Mouse (Mus musculus) heart, adult 8-10 months (tissue): ENCODE results near the gene Trp63. TPM values are rescaled to one million over a fixed set of nuclear protein-coding genes. Genes with fewer than 3 reads are reported as not detected.

Source experiments
- DNase-seq: peaks from one replicate; pipeline ENCODE4 v3.0.0; 2022; ENCODE audit warnings: low spot score
- total RNA-seq, 4 experiments: library from RNA; stranded (reverse); gene quantifications; 2 replicates each; pipeline ENCODE4 v1.2.4; 2022

The Trp63 gene
- total RNA-seq, 4 experiments from 2014 or later = 0.38 to 1.2 (median 0.60) TPM

DNA sequence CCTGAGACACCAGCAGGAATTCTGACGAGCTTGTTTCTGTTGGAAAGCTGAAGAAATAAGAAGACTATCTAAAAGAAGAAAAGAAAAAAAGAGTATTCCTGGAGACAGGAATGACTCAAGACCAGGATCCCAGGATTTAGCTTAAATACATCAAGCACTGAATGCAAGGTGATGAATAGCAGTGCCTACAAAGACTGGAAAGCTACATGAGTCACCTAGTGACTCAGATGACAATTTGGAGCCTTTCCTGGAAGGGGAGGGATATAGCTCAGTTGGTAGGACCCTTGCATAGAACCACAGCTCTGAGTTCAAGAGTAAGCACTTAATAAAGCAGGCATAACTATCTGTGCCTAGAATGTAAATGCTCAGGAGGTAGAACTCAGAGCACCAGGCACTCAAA lies 93.9 kb downstream of the Trp63 start:
- DNase-seq = no peak

DNA sequence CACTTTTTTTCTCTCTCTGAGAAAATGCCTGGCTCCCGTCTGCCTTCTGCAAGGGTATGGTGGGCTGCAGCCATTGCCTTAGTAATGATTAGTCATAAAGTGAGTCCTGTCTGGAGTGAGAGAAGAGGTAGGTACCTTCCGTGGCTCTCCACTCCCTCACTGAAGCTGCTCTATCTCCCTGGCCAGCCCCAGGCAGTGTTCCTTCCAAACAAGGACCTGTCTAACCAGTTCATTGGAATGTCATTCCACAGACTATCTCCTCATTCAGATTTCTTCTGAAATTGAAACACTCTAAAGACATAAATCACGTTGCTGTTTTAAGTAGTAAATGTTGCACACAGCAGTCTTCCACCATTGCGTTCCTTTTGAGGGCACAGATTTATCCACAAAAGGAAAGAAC lies 96.4 kb downstream of the Trp63 start:
- no peak for DNase-seq

DNA sequence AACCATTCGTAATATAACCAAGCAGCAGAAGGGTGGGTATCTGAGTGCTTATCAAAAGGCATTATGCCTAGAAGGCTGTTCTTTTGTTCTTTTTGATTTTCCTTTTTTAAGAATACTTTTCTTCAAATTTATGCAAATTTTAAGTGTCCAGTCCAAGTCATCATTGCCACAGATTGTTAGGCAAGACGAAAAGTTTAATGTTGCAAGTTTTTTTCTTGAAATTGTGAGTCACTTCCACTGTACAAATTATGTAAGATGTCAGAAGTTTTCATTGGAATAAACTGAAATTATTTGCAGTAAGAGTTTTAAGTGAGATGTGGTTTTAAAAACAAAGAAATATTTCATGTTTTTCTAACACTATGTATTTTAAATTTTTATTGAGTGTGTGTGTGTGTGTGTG lies 100.7 kb downstream of the Trp63 start:
- DNase-seq = no peak

DNA sequence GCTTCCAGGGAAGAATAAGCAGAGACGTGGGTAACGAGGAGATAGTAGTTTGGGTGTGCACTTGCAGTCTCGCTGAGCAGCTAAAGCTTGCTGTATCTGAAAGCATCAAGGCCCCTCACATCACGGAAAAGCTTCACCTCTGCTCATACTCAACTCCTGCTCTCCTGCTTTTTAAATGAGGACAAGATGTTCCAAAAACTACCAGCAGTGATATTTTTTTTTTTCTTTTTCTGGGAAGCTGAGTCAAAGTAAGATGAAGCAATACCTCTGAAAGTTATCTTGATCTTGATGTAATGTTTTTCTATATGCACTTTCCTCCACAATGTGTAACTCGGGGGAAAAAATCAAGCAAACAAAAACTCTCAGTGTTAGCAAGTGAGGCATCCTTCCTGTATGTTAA lies 102.9 kb downstream of the Trp63 start:
- DNase-seq = no peak

DNA sequence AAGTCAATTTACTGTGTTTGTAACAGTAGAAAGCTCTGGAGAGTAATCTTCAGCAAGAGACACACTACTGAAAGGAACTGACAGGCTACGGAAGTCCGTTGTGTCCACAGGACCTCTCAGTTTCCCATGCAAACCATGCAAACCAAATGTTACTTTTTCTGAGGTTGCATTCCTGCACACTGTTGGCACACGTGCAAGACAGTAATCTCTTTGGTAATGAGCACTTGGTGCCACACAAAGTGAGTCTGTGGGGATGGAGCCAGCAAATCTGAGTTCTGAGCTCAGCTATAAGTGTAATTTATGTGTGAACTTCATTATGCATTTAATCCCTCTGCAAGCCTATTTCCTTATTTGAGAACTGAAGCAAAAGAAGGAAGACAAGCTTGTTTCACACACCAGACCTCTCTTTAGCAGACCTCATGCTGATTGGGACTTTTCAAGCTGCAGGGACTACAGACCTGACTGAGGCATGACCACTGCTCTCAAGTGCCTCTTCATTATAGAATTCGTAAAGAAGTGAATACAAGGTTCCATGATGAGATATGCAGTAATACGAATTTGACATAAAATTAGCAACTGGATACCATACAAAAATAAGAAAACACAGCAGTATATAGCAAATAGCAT lies 109.2 kb downstream of the Trp63 start:
- DNase-seq = no peak

DNA sequence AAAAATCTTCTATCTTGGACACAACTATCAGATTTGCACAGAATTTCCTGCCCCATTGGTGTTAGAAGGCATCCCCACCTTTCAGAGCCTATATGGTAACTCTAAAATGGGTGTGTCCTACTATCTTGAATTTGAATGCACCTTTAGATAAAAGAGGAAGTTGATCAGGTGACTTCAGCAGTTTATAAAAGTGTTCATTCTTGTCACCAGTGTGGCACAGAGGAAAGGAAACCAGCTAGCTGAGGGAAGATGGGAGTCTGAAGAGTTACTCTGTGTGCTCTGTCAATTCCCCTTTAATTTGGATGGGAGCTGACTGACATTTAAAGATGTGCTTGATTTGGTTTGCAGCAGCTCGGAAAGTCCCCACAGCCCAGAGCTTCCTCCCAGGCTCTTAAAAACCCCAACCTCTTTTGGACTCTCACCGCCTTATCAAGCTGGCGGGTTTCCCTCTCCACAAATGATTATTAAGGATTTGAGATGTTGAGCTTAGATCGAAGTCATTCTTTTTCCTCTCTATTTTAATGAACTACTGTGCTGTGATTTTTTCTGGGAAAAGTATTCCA lies 114.2 kb downstream of the Trp63 start:
- DNase-seq = no peak

DNA sequence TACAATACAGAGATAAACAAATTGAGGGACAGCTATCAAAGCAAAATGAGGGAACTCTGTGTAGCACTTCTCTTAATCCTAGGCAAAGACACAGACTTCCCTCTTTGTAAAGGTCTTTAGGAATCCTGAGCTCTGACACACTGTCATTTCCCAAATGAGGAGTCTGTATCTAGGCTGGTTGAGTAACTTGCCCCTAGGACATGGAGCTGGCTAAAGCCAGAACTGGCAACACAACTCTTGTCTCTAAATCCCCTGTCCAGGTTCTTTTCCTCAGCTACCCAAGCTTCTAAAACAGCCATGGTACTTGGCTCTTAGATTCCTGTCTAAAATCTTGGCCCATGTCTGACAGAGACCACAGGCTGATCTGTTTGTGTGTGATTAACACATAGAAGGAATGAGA lies 116.1 kb downstream of the Trp63 start:
- no peak for DNase-seq

DNA sequence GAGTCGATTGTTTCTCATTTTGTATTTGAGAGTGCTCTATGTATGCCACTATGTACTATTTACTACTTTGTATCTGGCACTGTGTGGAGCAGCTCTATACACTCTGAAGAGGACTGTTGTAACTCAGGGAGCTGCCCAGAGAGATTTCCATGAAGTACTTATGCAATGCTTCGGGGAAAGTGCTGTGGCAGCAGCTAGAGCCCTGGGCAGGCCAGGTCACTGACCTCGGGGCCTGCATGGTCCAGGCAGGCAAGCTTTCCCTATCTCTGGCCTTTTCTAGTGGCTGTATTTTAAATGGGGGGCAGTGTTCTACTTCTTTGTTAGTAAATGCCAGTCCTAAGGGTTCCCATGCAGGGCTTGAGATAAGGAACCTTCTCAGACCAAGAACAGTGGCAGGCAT lies 121.4 kb downstream of the Trp63 start:
- DNase-seq = no peak

DNA sequence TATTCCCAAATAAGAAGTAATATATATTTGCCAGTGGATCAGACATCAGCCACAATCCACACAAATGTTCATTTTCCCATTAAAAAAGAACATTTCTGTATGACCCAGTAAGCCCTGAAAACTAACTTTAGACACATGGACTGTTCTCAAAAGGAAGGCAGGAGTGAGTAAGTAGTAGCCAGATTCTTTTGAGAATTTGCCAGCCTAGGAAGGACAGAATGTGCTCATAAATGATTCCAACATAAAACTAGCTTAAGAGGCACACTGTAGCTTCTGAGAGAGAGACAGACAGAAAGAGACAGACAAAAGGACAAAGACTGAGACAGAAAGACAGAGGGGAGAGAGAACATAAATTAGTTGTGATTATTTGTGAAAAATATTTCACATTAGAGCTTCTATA lies 123.6 kb downstream of the Trp63 start:
- peak; percentile 24 for DNase-seq

DNA sequence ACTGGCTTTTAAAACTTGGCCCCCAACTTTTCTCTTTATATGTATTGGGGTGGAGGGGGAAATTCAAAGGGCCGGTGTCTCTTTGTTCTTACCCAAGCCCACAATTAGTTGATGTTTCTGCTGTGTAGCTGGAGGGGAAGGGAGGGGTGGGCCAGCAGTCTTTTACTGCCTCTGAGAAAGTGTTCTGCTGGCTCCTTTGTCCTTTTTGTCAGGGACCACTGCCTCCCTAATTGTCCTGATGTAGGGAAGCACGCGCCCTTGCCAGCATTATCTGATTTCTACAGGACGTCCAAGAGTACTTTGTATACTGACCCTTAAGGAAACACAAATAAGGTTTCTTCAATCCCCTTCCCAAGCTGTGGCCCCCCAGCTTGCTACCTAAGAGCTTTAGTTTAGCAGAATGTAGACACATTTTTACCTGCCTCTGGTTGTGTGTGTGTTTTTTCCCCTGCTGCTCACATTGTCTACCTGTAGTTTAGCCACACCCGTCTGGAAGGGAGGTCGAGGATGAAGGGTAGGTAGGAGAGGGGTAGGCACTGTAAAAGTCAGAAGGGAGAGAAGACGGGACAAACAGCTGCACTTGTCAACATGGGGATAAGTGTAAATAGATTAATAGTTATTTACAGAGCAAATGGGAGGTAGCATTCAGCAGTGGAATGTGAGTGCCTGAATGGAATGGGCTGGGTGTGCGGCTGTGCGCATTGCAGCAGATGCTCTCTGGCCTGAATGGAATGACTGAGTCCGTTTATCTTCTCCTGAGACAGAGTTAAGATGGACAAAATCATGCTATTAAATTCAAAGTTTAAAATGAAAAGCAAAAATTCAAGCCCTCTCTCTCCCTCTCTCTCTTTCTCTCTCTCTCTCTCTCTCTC lies 134.4 kb downstream of the Trp63 start:
- DNase-seq = no peak

DNA sequence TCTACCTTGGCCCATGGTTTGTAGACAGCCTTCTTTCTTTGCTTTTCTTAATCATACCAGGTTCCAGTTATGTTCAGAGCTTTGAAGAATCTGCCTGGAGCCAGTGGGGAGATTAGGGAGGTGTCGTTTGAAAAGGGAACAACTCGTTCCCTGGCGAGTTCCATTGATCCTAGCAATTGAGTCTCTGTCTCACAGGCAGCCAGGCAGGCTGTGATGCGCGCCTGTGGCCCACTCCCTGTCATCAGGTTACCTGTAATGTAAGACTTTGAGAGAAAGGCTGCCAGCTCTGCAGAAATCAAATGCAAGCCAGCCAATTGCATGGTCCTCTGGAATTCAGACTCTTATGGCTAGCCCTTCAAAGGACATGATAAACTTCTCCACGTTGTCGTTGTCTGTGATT lies 142.5 kb downstream of the Trp63 start:
- no peak for DNase-seq

DNA sequence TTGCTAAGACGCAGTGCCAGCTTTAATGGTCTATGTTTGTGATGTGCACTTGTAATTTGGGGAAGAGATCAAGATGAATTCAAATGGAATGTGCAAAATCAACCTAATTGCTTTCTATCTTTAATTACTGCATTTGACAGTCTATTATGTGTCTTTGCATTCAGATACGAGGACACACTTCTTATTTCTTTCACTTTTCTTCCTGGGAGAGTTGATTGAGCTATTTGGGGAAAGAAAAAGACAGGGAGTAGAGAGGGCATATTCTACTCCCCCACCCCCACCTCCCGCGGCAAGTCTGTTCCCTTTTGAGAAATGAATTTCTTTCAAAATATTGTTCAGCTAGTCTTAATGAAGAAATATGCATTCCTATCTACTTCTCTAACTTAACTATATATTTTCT lies 149.0 kb downstream of the Trp63 start:
- DNase-seq = no peak

DNA sequence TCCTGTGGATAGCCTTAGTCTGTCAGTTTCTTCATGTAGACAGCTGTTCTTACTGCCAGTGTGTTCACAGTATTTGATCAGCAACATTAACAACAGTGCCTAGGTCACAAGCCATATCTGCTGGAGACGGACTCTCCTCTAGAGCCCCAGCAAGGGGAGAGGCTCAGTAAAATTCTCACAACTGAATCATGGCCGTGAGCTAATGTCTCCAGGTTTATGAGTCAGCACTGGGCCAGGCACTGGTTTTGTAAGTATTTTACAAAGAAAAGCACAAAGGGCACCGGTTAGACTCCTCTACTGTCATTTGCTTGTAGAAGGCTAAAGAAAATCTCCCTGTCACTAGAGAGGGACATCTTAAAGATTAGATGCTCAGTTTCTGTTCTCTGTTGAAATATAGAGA lies 151.7 kb downstream of the Trp63 start:
- no peak for DNase-seq

DNA sequence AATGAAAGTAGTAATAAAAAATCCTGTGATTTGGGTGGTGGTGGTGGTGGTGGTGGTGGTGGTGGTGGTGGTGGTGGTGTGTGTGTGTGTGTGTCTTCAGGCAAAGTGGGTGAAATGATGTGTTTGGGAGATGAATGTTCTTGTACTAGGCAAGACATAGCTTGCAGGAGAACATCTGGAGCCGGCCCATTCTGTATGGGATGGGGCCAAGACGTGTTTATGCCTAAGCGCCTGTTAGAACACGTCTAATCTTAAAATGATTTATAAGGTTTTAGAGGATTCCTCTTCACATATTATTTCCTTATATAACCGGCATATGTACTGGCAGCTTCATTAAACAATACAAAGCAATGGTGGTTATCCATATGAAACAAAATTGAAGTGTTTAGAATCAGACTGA lies 152.2 kb downstream of the Trp63 start:
- no peak for DNase-seq

DNA sequence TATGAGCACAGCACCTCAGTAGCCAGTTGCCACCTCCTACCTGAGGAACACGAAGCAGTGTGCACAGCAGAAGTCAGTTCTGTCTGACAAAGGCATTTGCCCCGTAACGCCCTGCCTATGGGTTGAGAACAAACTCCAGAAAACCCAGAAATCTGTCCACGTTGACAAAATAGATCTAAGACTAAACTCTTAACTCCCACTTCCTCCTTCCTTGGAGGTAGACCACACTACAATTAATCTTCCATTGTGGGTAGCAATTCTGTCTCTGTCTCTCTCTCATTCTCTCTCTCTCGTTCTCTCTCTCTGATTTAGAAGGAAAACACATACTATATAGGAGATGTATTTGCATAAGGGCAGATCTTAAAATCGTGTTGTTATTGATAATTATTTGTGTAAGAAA lies 159.4 kb downstream of the Trp63 start:
- DNase-seq = no peak

DNA sequence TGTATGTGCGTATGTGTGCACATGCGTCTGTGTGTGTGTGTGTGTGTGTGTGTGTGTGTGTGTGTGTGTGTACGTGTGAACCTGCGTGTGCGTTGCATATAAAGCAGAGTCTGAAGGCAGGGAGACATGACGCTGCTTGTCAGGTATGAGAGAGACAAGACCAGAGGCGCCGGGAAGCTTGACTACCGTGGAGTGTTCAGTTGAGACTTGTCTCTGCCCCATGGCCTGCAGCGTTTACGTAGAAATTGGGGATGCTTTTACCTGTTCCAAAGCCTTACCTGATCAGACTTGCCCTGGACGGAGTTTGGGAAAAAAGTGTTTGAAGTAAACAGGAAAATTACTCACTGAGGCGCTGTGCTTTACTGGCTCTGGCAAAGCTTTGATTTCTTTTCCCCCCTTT lies 160.1 kb downstream of the Trp63 start:
- DNase-seq = no peak

DNA sequence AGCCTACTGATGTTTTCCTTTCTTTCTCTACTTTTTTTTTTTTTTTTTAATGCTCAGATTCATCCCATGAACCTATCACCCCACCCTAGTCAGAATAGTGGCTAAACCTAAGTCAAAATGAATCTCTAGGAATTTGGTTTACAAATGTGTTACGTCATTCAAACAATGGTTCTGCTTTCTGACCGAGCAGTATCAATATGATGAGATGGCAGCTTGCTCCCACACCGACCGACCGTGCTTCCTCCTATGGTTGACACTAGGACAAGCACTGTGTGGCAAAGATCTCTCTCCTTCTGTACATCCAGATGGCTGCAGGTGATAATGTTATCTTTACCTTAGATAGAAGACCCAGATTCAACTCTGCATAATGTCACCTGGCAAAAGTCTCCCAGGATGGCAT lies 163.0 kb downstream of the Trp63 start:
- DNase-seq = no peak

DNA sequence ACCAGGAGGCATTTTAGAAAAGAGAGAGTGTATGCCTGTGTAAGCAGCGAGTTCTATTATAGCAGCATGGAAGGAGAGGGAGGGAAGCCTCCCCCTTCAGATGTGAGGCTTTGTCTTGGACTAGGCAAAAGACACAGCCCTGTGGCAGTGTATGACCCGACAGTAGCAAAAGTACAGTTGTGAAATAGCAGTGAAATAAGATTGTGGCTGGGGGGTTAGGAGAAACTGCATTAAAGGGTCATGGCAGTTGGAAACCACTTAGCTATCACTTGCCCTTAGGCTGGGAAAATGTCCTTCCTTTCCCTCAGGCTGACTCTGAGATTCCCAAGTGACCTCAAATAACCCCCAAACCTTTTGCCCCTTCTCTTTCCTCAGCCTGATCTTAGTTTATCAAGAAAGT lies 164.9 kb downstream of the Trp63 start:
- DNase-seq = no peak

DNA sequence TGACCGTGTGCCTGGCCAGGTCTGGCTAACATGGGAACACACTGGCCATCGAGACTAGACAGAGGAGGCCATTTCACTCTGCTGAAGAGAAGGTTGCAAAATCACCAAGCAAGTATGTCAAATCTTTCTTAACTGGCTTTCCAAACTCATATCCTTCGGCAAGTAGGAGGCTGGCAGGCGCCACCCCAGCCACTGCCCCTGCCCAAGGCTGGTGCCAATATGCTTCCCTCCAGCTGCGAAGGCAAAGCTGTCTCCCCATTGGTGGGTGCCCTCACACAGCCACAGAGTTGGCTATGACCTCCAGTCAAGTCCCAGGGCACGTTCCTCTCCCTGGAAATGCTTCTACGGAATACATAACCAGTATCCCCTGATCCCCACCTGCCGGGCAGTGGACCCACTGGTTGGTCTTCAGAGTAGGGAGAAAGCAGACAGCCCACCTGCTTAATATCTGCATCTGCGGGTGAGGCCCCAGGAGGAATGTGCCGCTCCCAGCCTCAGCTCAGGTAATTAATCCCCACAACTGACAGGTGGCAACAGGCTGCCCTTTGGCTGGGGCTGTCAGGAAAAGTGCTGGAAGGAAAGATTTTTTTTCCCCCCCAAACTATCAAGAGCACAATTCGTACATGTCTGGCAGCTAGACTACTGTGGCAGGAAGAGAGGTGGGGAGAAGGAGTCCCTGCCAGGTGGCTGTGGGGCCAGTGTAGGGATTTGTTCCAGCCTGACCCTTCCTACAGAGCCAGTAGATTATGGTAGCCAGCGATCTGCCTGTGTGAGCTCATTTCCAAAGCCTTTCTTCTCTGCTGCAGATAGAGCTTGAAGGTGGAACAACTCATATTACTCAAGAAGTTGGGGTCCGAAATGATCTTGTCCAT lies 166.3 kb downstream of the Trp63 start:
- no peak for DNase-seq

DNA sequence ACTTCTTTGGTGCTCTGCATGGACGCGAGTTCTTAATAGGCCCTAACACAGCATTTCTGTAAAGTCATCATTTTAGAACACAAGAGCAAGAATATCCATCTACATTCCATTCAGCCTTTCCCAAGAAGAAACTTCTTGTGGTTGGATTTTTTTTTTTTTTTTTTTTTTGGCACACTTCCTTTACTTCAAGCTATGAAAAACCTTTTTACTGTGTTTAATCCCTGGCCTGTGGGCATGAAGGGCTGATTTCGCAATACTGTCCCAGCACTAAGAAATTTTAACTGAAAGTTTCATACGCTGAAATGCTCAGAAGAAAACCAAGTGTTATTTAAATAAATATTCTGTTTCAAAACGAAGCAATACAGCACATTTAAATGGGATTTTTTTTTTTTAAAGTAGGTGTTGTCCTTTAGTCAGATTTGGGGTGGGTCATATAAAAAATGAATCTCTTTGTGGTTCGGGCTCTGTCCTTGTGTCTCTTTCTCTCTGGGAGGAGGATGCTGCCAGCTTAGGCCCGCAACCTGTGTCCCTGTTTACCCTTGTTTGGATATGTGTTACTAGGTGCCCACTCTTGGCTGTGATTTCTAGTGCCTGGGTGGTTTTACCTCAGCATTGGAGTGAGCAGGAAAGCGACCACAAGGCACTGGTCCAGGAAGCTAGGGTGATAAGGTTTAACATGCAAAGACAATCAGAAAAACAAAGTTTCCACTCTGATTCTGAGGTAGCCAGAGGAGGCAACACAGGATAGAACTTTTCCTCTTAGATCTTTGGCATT lies 177.4 kb downstream of the Trp63 start:
- no peak for DNase-seq

DNA sequence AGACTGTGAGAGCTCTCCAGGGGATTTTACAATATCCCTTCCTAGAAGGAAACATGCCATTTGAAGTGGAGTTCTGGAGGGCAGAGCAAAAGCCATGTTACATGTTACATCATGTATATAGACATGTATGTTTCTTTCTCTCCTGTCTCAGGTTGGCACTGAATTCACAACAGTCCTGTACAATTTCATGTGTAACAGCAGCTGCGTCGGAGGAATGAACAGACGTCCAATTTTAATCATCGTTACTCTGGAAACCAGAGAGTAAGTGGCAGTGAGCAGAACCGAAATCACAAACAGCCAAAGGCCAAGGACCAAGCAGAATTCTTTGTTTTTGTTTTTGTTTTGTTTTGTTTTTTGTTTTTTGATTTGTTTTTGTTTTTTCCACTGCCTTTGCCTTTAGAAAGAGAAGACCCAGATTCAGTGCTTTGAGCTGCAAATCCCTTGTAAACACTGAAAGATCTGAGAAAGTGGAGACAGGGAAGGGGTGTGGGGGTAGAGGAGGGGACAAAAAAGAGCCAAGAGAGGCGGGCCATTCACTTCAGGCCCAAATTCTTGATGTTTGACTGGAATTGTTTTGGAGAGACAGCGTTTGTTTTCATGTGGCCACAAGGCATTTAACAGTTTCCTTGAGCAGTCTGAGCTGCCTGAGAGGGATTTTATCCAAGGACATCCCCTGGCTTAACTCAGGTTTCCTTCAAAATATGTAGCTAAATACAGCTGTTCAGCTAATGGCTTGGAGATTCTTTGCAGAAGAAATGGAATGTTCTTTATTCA lies 181.7 kb downstream of the Trp63 start:
- peak; percentile 36 for DNase-seq
